Mouse (Mus musculus) layer of hippocampus, adult 6 months (tissue): ENCODE results near the gene Akap11. TPM values are rescaled to one million over a fixed set of nuclear protein-coding genes. Genes with fewer than 3 reads are reported as not detected.

Experiments
- long read RNA-seq, 2 experiments: library from polyadenylated mRNA; unstranded; transcript quantifications; one replicate each; pipeline ENCODE4 v2.0.0; 2019 to 2020
- polyA plus RNA-seq: library from polyadenylated mRNA; unstranded; fragments of <200 nt; fragmentation: Nextera tagmentation; gene quantifications from 2 replicates; pipeline ENCODE4 v1.2.3, GENCODE M21; 2021

Akap11 gene
- 22.9 and 26.1 TPM in 2 replicates for polyA plus RNA-seq
- long read RNA-seq, experiment 1, transcript Akap11-204 (6 exons, 760 nt) = major isoform, 9 of 174 reads
- long read RNA-seq, experiment 1, partial matches to known transcripts = 59 of 174 reads
- long read RNA-seq, experiment 1, other reads (novel, unspliced or antisense) = 105 of 174 reads
- long read RNA-seq, experiment 2, full-length matches to known transcripts = 7 of 172 reads
- long read RNA-seq, experiment 2, partial matches to known transcripts = 51 of 172 reads
- long read RNA-seq, experiment 2, other reads (novel, unspliced or antisense) = 114 of 172 reads

DNA sequence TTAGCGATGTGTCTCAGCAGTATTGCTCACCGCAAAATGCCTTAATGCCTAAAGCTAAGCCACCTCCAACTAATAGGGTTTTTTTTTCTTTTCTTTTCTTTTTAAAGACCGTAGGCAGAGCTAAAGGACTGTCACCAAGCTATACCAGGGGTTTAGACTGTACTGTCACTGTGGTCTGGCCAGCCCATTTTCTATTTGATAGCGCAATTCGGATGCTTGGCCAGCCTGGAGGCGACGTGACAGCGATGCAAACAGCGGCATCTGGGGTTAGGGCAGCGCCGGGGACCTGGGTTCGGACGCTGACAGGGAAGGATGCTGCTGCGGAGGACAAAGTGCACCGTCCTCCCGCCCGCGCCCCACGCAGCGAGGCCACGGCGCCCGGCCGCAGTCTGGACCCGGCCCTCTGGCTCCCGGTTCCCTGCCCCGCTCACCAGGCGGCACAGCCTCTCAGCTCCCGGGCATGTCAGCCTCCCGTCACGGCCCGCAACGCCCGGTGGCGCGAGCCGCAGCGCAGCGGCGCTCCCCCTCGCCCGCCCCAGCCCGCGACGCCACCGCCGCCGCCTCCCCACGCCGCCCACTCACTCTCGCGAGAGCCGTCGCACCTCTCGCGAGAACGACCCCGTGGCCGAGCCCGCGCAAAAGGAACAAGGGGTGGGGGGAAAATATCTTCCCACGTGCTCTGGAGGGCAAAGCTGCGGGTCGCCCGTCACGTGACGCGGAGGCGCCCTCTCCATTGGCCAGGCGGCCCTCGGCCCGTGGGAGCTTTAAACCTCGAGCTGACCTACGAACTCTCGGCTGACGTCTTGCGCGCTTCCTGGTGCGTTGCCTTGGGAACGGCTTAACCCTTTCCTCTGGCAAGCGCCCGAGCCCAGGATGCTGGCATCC is at the start of gene Akap11:
Gene Akap11, minus strand, starts transcription at position 528 of the 885 bp plus-strand sequence.

Other genes with a start within 250 kb of the Akap11 start
- gene Tnfsf11, start 228.8 kb downstream of the Akap11 start, polyA plus RNA-seq = 0.06 TPM in 1 of 2 replicates, not detected in the other
- 6.1 and 6.8 TPM in 2 replicates for gene Dgkh, start 196.0 kb upstream of the Akap11 start, polyA plus RNA-seq